In genomic region chr7:144931778-144932177, GRCm38 (mm10) we compare ENCODE assay signal across 8 mouse cellular contexts. TPM values are rescaled to one million over a fixed set of nuclear protein-coding genes. Genes with fewer than 3 reads are reported as not detected.
DNase-seq lines count a peak whose midpoint lies in the region; ATAC-seq and TF ChIP-seq lines count a peak whose summit lies in the region.
"Had no signal": no experiment of that assay in that cellular context is flagged by ENCODE, and none has a peak within 500 bp of the region (broad histone marks: within the 10 kb centered on the region; RNA-seq: fewer than 3 reads in every experiment).

No protein-coding gene starts in this region.

- no peak overlapping the region for H3K27ac ChIP-seq in left cerebral cortex, adult 2 months
- H3K27ac ChIP-seq in limb, embryonic 13.5 days: 0 out of 2 replicates have a peak overlapping the region, but pooled peaks have one; percentile 28
- H3K27ac ChIP-seq: heart, embryonic 15.5 days had no signal

- intact Hi-C loops in left cerebral cortex, adult 2 months (cut with DNase I): no loop called here
- intact Hi-C loops in left cerebral cortex, postnatal 10 days (cut with DNase I): no loop called here

- no peak overlapping the region for H3K9ac ChIP-seq in limb, embryonic 13.5 days
- H3K9ac ChIP-seq: heart, embryonic 15.5 days had no signal

- H3K4me2 ChIP-seq in limb, embryonic 13.5 days (replicated peaks): no peak overlapping the region
- H3K4me2 ChIP-seq: heart, embryonic 15.5 days had no signal

- no peaks in the 10 kb centered on the region for H3K4me1 ChIP-seq in G1E (ENCODE audit: insufficient read depth, low read depth, low read length)
- peaks cover 28% of the 10 kb centered on the region for H3K4me1 ChIP-seq in limb, embryonic 13.5 days

- no peaks in the 10 kb centered on the region for H3K9me3 ChIP-seq in G1E (replicated peaks)
- H3K9me3 ChIP-seq in limb, embryonic 13.5 days: no peaks in the 10 kb centered on the region
- H3K9me3 ChIP-seq: heart, embryonic 15.5 days had no signal

- peaks cover 34% of the 10 kb centered on the region for H3K27me3 ChIP-seq in G1E (ENCODE audit: insufficient read depth, low read length)
- no peaks in the 10 kb centered on the region for H3K27me3 ChIP-seq in limb, embryonic 13.5 days
- H3K27me3 ChIP-seq: heart, embryonic 15.5 days had no signal

- H3K4me3 ChIP-seq in left cerebral cortex, adult 2 months: no peak overlapping the region
- no peak overlapping the region for H3K4me3 ChIP-seq in G1E (ENCODE audit: low read depth, low read length)
- H3K4me3 ChIP-seq in limb, embryonic 13.5 days: no peak overlapping the region
- H3K4me3 ChIP-seq: heart, embryonic 15.5 days had no signal

- H3K36me3 ChIP-seq in G1E (replicated peaks): peaks cover 38% of the 10 kb centered on the region
- H3K36me3 ChIP-seq in limb, embryonic 13.5 days: peaks cover 75% of the 10 kb centered on the region

- peak; percentile 52 for TF ChIP-seq CTCF in left cerebral cortex, adult 2 months (IDR thresholded peaks at IDR 0.05)
- TF ChIP-seq CTCF in G1E (IDR thresholded peaks at IDR 0.05; ENCODE audit: low read depth, low read length): peak; percentile 57

- no peak for DNase-seq in left cerebral cortex, adult 2 months (ENCODE audit: extremely low spot score in 1 of 2, low spot score in 2 of 2)
- DNase-seq in left cerebral cortex, postnatal 10 days (ENCODE audit: extremely low spot score in 1 of 2, low spot score in 2 of 2): no peak
- DNase-seq in G1E (ENCODE audit: low spot score): peak; percentile 49
- DNase-seq in cerebellum, postnatal 25 days: peak; percentile 63 to 73
- DNase-seq in frontal cortex, adult 2 months (ENCODE audit: extremely low spot score in 1 of 2, low spot score in 1 of 2): no peak
- no peak for DNase-seq in gastrocnemius, postnatal 4 days (ENCODE audit: low spot score in 2 of 2)

- 21% methylated on average over 3 of the region's 3 CpGs for WGBS in limb, embryonic 13.5 days

- no peak for ATAC-seq in G1E (ENCODE audit: extremely low read depth, insufficient number of reproducible peaks, low FRiP score, poor library complexity, severe bottlenecking)
- ATAC-seq in limb, embryonic 13.5 days (ENCODE audit: low FRiP score, low read depth): no peak

RNA-seq across cellular contexts. Expression of gene Ccnd1, which starts 7.9 kb away (rescaled TPM):
- total RNA-seq in left cerebral cortex, adult 2 months (2021): 10 to 100 TPM; 57.0 to 57.7 TPM
- total RNA-seq in left cerebral cortex, postnatal 10 days (2021): 10 to 100 TPM; 28.1 to 37.0 TPM
- total RNA-seq in G1E (2014; fragmentation: Nextera tagmentation) (not detected in 2 replicates), G1E (2017) (0.22 TPM in 1 of 2 replicates, not detected in the other)
- not detected in 2 replicates for polyA plus RNA-seq in G1E (2012)
- 167 and 169 TPM in 2 replicates for polyA plus RNA-seq in limb, embryonic 13.5 days (2015; fragmentation: Nextera tagmentation; extraction: Ambion mirVana)
- 29.8 and 36.6 TPM in 2 replicates for polyA plus RNA-seq in frontal cortex, adult 2 months (2012; rRNA removed)
- total RNA-seq in gastrocnemius, postnatal 4 days (2021): 10 to 100 TPM; 82.7 to 84.8 TPM

RNA-seq across cellular contexts. Expression of gene LTO1, which starts 16.9 kb away (rescaled TPM):
- 10 to 100 TPM; 26.4 to 27.8 TPM for total RNA-seq in left cerebral cortex, adult 2 months (2021)
- 10 to 100 TPM; 25.0 to 28.4 TPM for total RNA-seq in left cerebral cortex, postnatal 10 days (2021)
- 13.7 and 15.2 TPM in 2 replicates for total RNA-seq in G1E (2014; fragmentation: Nextera tagmentation)
- 26.8 and 34.0 TPM in 2 replicates for total RNA-seq in G1E (2017)
- polyA plus RNA-seq in G1E (2012): 27.9 TPM in 2 replicates
- polyA plus RNA-seq in limb, embryonic 13.5 days (2015; fragmentation: Nextera tagmentation; extraction: Ambion mirVana): 27.5 and 32.9 TPM in 2 replicates
- 36.5 and 44.2 TPM in 2 replicates for polyA plus RNA-seq in frontal cortex, adult 2 months (2012; rRNA removed)
- 10 to 100 TPM; 18.4 TPM for total RNA-seq in gastrocnemius, postnatal 4 days (2021)

RNA-seq across cellular contexts. Expression of gene Fgf15, which starts 35.4 kb away (rescaled TPM):
- total RNA-seq in left cerebral cortex, adult 2 months (2021): not detected
- not detected for total RNA-seq in left cerebral cortex, postnatal 10 days (2021)
- total RNA-seq in G1E (2014; fragmentation: Nextera tagmentation) (121 and 129 TPM in 2 replicates), G1E (2017) (34.6 and 38.9 TPM in 2 replicates)
- 39.2 and 48.5 TPM in 2 replicates for polyA plus RNA-seq in G1E (2012)
- 0.22 and 0.31 TPM in 2 replicates for polyA plus RNA-seq in limb, embryonic 13.5 days (2015; fragmentation: Nextera tagmentation; extraction: Ambion mirVana)
- polyA plus RNA-seq in frontal cortex, adult 2 months (2012; rRNA removed): not detected in 2 replicates
- total RNA-seq in gastrocnemius, postnatal 4 days (2021): not detected
- polyA plus RNA-seq: heart, embryonic 15.5 days had no signal

Comparison
In these comparisons a context has a peak if more than half of its experiments do, and no peak if none do; other contexts are left out.
1. DNase-seq: peak in G1E (single experiment) and cerebellum, postnatal 25 days (2 of 2); none in left cerebral cortex, adult 2 months (0 of 2), left cerebral cortex, postnatal 10 days (0 of 2), frontal cortex, adult 2 months (0 of 2) and gastrocnemius, postnatal 4 days (0 of 2).
2. RNA of gene Ccnd1, which starts 7.9 kb away (total RNA-seq): 82.7 to 84.8 TPM in gastrocnemius, postnatal 4 days, 57.0 to 57.7 TPM in left cerebral cortex, adult 2 months and 28.1 to 37.0 TPM in left cerebral cortex, postnatal 10 days; 0.22 TPM in G1E; every median in the first group is over 10 times any median in the second.
3. RNA of gene Fgf15, which starts 35.4 kb away (total RNA-seq): 34.6 to 129 TPM in G1E; not detected in left cerebral cortex, postnatal 10 days, not detected in gastrocnemius, postnatal 4 days and not detected in left cerebral cortex, adult 2 months; every median in the first group is over 10 times any median in the second.